ENCODE assay signal across 24 mouse cellular contexts in the genomic region with DNA sequence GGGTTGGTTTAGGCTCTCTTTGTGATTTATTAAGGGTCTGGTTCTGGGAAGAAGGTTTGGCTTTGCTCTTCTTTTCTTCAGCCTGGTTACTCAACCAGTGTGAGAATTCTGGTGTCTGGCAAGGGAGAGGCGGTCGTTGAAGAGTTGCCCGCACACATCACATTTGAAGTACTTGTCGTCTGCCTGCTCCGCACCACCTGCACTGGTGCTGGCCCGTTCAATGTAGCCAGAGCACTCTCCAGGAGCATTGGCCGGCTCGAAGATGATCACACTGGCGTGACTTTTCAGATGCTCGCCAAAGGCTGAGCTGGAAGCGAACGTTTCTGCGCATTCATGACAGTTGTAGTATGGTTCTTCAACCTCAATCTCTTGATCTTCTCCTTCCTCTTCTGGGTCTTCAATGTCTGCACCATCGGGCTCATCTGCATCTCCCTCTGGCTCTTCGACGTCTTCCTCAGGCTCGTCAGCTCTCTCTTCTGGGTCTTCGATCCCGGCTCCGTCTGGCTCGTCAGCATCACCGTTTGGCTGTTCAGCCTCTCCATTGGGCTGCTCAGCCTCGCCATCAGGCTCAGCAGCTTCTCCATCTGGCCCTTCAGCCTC. TPM values are rescaled to one million over a fixed set of nuclear protein-coding genes. Genes with fewer than 3 reads are reported as not detected.
A peak's percentile ranks its signal among the peaks of the same experiment; 100 is the strongest.
DNase-seq lines count a peak whose midpoint lies in the region; ATAC-seq and TF ChIP-seq lines count a peak whose summit lies in the region.
"Had no signal": no experiment of that assay in that cellular context is flagged by ENCODE, and none has a peak within 500 bp of the region (broad histone marks: within the 10 kb centered on the region; RNA-seq: fewer than 3 reads in every experiment).

No protein-coding gene starts in this region.

- no peaks in the 10 kb centered on the region for H3K4me1 ChIP-seq in cerebellum, adult 2 months (ENCODE audit: control insufficient read depth, insufficient read depth, low read length)
- no peaks in the 10 kb centered on the region for H3K4me1 ChIP-seq in heart, embryonic 12.5 days (replicated peaks)
- no peaks in the 10 kb centered on the region for H3K4me1 ChIP-seq in liver, postnatal 0 days (ENCODE audit: insufficient read depth)
- no peaks in the 10 kb centered on the region for H3K4me1 ChIP-seq in stomach, postnatal 0 days (replicated peaks; ENCODE audit: control insufficient read depth, insufficient read depth)
- H3K4me1 ChIP-seq: forebrain, embryonic 10.5 days; heart, embryonic 15.5 days had no signal

- TF ChIP-seq CTCF in cerebellum, adult 2 months (IDR thresholded peaks at IDR 0.05; ENCODE audit: borderline replicate concordance, insufficient read depth, low read depth, low read length), result no peak
- TF ChIP-seq CTCF in liver, postnatal 0 days (IDR thresholded peaks at IDR 0.05; ENCODE audit: low read depth), result no peak
- TF ChIP-seq CTCF in stomach, postnatal 0 days (IDR thresholded peaks at IDR 0.05; ENCODE audit: low read depth), result no peak

- no peak for TF ChIP-seq EP300 in liver, postnatal 0 days (IDR thresholded peaks at IDR 0.05; ENCODE audit: low read depth)
- TF ChIP-seq EP300 in stomach, postnatal 0 days (optimal IDR thresholded peaks at IDR 0.05), result no peak

- no peak for ATAC-seq in heart, embryonic 12.5 days (ENCODE audit: insufficient number of reproducible peaks, low FRiP score)
- ATAC-seq in liver, postnatal 0 days, result no peak
- no peak for ATAC-seq in stomach, postnatal 0 days (ENCODE audit: low FRiP score, low TSS enrichment)
- ATAC-seq: activated CD4-positive, CD25-positive, alpha-beta regulatory T cell, adult 4 months; forebrain, embryonic 14.5 days; hindbrain, postnatal 0 days; inflammation-experienced regulatory T-cells, adult 6 months had no signal

- no peak overlapping the region for H3K27ac ChIP-seq in cerebellum, adult 2 months (ENCODE audit: insufficient read depth, low read length)
- H3K27ac ChIP-seq in heart, embryonic 12.5 days (ENCODE audit: poor library complexity, severe bottlenecking), result no peak overlapping the region
- H3K27ac ChIP-seq in liver, postnatal 0 days (ENCODE audit: low read depth), result no peak overlapping the region
- no peak overlapping the region for H3K27ac ChIP-seq in stomach, postnatal 0 days (replicated peaks)
- H3K27ac ChIP-seq: forebrain, embryonic 10.5 days; heart, adult 2 months; heart, embryonic 15.5 days; hindbrain, embryonic 14.5 days; hindbrain, postnatal 0 days had no signal

- no peak overlapping the region for H3K9ac ChIP-seq in heart, embryonic 12.5 days
- H3K9ac ChIP-seq in liver, postnatal 0 days (replicated peaks), result no peak overlapping the region
- H3K9ac ChIP-seq in stomach, postnatal 0 days (ENCODE audit: low read length), result no peak overlapping the region
- H3K9ac ChIP-seq: heart, embryonic 15.5 days; hindbrain, embryonic 14.5 days had no signal

- no peaks in the 10 kb centered on the region for H3K27me3 ChIP-seq in cerebellum, adult 2 months (ENCODE audit: control insufficient read depth, insufficient read depth, low read length)
- no peaks in the 10 kb centered on the region for H3K27me3 ChIP-seq in heart, embryonic 12.5 days (replicated peaks)
- H3K27me3 ChIP-seq in liver, postnatal 0 days (ENCODE audit: insufficient read depth, low read length), result no peaks in the 10 kb centered on the region
- H3K27me3 ChIP-seq in stomach, postnatal 0 days (ENCODE audit: control insufficient read depth, insufficient read depth, low read length), result no peaks in the 10 kb centered on the region
- H3K27me3 ChIP-seq: heart, embryonic 15.5 days had no signal

- no peak overlapping the region for H3K4me2 ChIP-seq in heart, embryonic 12.5 days
- no peak overlapping the region for H3K4me2 ChIP-seq in liver, postnatal 0 days (ENCODE audit: low read depth, low read length)
- no peak overlapping the region for H3K4me2 ChIP-seq in stomach, postnatal 0 days (replicated peaks; ENCODE audit: low read depth)
- H3K4me2 ChIP-seq: heart, embryonic 11.5 days; heart, embryonic 15.5 days; hindbrain, embryonic 14.5 days had no signal

- H3K4me3 ChIP-seq in cerebellum, adult 2 months (replicated peaks; ENCODE audit: insufficient read depth, low read depth, low read length), result no peak overlapping the region
- H3K4me3 ChIP-seq in heart, embryonic 12.5 days, result no peak overlapping the region
- H3K4me3 ChIP-seq in liver, postnatal 0 days (ENCODE audit: low read depth, low read length), result no peak overlapping the region
- H3K4me3 ChIP-seq in stomach, postnatal 0 days (ENCODE audit: low read depth, low read length), result no peak overlapping the region
- H3K4me3 ChIP-seq: forebrain, embryonic 10.5 days; heart, adult 2 months; heart, embryonic 15.5 days had no signal

- no peak for TF ChIP-seq POLR2A in cerebellum, adult 2 months (IDR thresholded peaks at IDR 0.05; ENCODE audit: borderline replicate concordance, insufficient read depth, low read length)

- H3K9me3 ChIP-seq in heart, embryonic 12.5 days (replicated peaks), result no peaks in the 10 kb centered on the region; the same call in 1 of the 2 replicates
- no peaks in the 10 kb centered on the region for H3K9me3 ChIP-seq in liver, postnatal 0 days (ENCODE audit: low read length)
- H3K9me3 ChIP-seq in stomach, postnatal 0 days (ENCODE audit: control insufficient read depth, low read length), result no peaks in the 10 kb centered on the region
- H3K9me3 ChIP-seq: heart, embryonic 15.5 days had no signal

- peak; percentile 56 to 67 for DNase-seq in cerebellum, postnatal 10 days
- no peak for DNase-seq in cerebellum, adult 2 months
- peak; percentile 74 for DNase-seq in heart, adult 11 months
- peak; percentile 10 for DNase-seq in liver, postnatal 0 days
- DNase-seq in liver, result no peak
- peak; percentile 6 for DNase-seq in stomach, postnatal 0 days (ENCODE audit: low spot score)
- DNase-seq: adrenal gland, adult 8-10 months; adrenal gland, postnatal 25 days; cerebellum, adult 18-20 months; cerebellum, adult 9-11 months; gastrocnemius, postnatal 25 days; heart, adult 2 months; heart, postnatal 10 days; heart, postnatal 4 days had no signal

- WGBS in cerebellum, adult 2 months, result 55% methylated on average over 23 of the region's 23 CpGs
- WGBS in heart, embryonic 12.5 days, result 89% methylated on average over 23 of the region's 23 CpGs
- 85% methylated on average over 23 of the region's 23 CpGs for WGBS in liver, postnatal 0 days (ENCODE audit: insufficient replicate concordance)
- WGBS in stomach, postnatal 0 days, result 92% methylated on average over 23 of the region's 23 CpGs

- peaks cover 70% of the 10 kb centered on the region for H3K36me3 ChIP-seq in heart, embryonic 12.5 days
- peaks cover 17% of the 10 kb centered on the region for H3K36me3 ChIP-seq in liver, postnatal 0 days (replicated peaks; ENCODE audit: insufficient read depth, low read length)
- H3K36me3 ChIP-seq in stomach, postnatal 0 days (ENCODE audit: control insufficient read depth, insufficient read depth, low read length), result 0 out of 2 replicates have a peak, but pooled peaks cover 7% of the 10 kb centered on the region

RNA-seq across cellular contexts. Expression of a gene that starts 11.3 kb away (rescaled TPM):
- 4.4 and 5.6 TPM in 2 replicates for polyA plus RNA-seq in cerebellum, adult 2 months (2012; rRNA removed)
- 9.5 and 12.7 TPM in 2 replicates for polyA plus RNA-seq in heart, embryonic 12.5 days (2016; fragmentation: Nextera tagmentation; extraction: Ambion mirVana)
- polyA plus RNA-seq in liver, postnatal 0 days (2015; fragmentation: Nextera tagmentation; extraction: Ambion mirVana), result 0.71 and 0.90 TPM in 2 replicates
- polyA plus RNA-seq in stomach, postnatal 0 days (2015; fragmentation: Nextera tagmentation; extraction: Ambion mirVana), result 1.6 and 1.9 TPM in 2 replicates
- polyA plus RNA-seq: activated CD4-positive, CD25-positive, alpha-beta regulatory T cell, adult 4 months; inflammation-experienced regulatory T-cells, adult 6 months had no signal

RNA-seq across cellular contexts. Expression of a gene that starts 22.7 kb away (rescaled TPM):
- 195 TPM in 2 replicates for polyA plus RNA-seq in cerebellum, adult 2 months (2012; rRNA removed)
- polyA plus RNA-seq in heart, embryonic 12.5 days (2016; fragmentation: Nextera tagmentation; extraction: Ambion mirVana), result 191 and 195 TPM in 2 replicates
- 29.6 and 36.4 TPM in 2 replicates for polyA plus RNA-seq in liver, postnatal 0 days (2015; fragmentation: Nextera tagmentation; extraction: Ambion mirVana)
- polyA plus RNA-seq in stomach, postnatal 0 days (2015; fragmentation: Nextera tagmentation; extraction: Ambion mirVana), result 26.0 and 26.8 TPM in 2 replicates
- polyA plus RNA-seq: activated CD4-positive, CD25-positive, alpha-beta regulatory T cell, adult 4 months; inflammation-experienced regulatory T-cells, adult 6 months had no signal

RNA-seq across cellular contexts. Expression of a gene that starts 22.9 kb away (rescaled TPM):
- polyA plus RNA-seq in cerebellum, adult 2 months (2012; rRNA removed), result 17.1 and 17.8 TPM in 2 replicates
- polyA plus RNA-seq in heart, embryonic 12.5 days (2016; fragmentation: Nextera tagmentation; extraction: Ambion mirVana), result 9.8 and 10.3 TPM in 2 replicates
- polyA plus RNA-seq in liver, postnatal 0 days (2015; fragmentation: Nextera tagmentation; extraction: Ambion mirVana), result 1.1 and 1.5 TPM in 2 replicates
- polyA plus RNA-seq in stomach, postnatal 0 days (2015; fragmentation: Nextera tagmentation; extraction: Ambion mirVana), result 1.0 and 1.4 TPM in 2 replicates
- polyA plus RNA-seq: activated CD4-positive, CD25-positive, alpha-beta regulatory T cell, adult 4 months; gonadal fat pad, adult 2 months had no signal

Comparison
In these comparisons a context has a peak if more than half of its experiments do, and no peak if none do; other contexts are left out.
1. DNase-seq: peak in cerebellum, postnatal 10 days (2 of 2), heart, adult 11 months (single experiment), liver, postnatal 0 days (single experiment) and stomach, postnatal 0 days (single experiment); none in cerebellum, adult 2 months (0 of 2) and liver (single experiment).